Mouse (Mus musculus) left cerebral cortex, postnatal 10 days (tissue): Measurements from ENCODE around the gene Sorbs2. TPM values are rescaled to one million over a fixed set of nuclear protein-coding genes. Genes with fewer than 3 reads are reported as not detected.

ENCODE experiments used
- DNase-seq, 2 experiments: peaks; one replicate each; pipeline ENCODE4 v3.0.0; 2021 to 2022; ENCODE audit warnings: low spot score in 2 of 2, mixed read lengths in 1 of 2; ENCODE audit errors: extremely low spot score in 1 of 2
- intact Hi-C: fragments of 180-260 bp; cut with DNase I; formaldehyde crosslinking; loops from one replicate; pipeline ENCODE4 v1.15.1; 2025
- total RNA-seq, 2 experiments: library from RNA; stranded (reverse); gene quantifications; 2 replicates each; pipeline ENCODE4 v1.2.3; 2021

The Sorbs2 gene
- total RNA-seq, 2 experiments from 2014 or later = 188 to 191 TPM

DNA sequence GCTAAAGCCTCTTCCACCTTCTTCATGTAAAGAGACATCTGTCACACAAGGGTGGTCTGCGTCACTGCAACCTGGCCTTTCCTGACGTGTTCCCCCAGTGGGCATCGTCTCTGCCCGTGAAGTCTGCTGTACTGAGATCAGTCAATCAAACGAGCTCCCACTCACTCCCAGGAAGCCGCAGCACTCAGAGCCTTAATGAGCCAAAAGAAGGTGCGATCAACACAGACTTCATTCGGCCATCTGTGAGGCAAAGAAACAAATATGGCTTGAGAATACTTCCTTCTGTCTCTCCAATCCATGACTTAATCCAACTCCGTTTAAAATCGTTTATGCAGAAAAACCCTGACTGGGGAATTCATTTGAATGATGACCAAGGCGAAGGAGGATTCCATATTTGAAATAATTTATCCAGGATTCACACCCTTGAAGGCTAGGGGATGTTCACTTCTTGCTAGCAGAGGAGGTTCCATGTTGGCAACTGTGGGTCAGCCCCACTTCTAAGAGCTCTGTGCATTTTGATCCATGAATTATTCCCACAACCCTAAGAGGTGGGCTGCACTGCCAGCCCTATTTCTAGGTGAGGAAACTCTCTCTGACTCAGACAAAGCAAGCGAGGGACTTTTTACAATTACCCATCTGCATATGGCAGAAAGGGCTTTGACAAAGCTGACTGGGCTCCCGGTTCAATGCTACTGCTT is 207.9 kb downstream of the Sorbs2 start:
- DNase-seq = peak; percentile 38 to 75
- intact Hi-C loops = no loop called here

DNA sequence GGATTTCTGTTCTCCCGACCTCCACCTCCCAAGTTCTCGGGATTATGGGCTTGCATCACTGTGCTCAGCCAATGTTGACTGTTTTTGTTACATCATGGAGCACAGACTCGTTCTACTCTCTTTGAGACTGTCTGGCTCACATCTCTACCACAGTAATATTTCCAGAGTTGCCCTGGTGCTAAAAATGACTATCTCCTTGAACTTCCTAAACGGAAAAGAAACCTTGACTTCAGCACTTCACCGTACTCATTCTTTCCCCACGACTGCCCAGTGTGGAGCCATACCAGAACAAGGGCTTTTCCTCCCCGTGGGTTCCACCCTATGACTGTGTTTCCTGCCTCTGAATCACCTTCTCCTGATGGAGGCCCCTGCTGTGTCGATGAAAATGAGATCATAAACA is 212.2 kb downstream of the Sorbs2 start:
- intact Hi-C loops = no loop called here

DNA sequence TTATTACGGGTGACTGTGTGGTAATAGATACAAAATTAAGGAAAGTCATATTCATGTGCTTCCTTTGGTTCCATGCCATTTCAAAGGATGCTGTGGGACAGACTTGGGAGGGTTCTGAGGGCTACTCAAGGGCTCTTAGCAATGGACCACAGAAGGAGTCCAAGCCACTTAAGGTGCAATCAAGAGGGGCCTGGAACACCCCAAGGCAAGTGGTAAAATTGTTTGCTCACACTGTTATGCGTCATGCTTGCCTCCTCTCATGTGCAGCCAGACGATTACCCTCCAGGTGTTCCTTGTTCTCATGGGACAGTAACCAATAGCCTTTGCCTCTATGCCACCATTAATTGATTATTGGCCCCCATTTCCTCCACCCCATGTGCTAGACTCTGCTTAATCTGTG is 216.6 kb downstream of the Sorbs2 start:
- no peak for DNase-seq
- intact Hi-C loops = no loop called here

More for the DNA sequence above, 212.2 kb downstream of the Sorbs2 start:
- DNase-seq = peak in 1 of 2 experiments; percentile 48

DNA sequence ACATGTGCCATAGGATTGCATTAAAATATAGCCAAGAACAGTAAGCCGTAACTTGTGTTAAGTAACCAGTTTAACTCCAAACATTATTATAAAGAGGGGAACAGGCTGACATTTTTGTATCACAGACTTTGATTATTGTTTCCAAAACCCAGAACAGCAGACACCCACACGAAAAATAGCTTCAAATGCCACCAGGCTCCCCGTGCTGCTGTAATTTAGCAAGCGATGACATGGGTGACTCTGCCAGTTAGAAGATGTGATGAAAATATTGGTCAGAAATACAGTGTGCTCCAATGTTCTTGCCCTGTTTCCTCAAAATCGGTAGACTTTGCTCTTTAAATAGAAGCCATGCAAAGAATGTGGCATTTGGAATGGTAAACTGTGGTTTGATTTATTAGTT is 217.7 kb downstream of the Sorbs2 start:
- intact Hi-C loops = no loop called here
- DNase-seq = no peak

DNA sequence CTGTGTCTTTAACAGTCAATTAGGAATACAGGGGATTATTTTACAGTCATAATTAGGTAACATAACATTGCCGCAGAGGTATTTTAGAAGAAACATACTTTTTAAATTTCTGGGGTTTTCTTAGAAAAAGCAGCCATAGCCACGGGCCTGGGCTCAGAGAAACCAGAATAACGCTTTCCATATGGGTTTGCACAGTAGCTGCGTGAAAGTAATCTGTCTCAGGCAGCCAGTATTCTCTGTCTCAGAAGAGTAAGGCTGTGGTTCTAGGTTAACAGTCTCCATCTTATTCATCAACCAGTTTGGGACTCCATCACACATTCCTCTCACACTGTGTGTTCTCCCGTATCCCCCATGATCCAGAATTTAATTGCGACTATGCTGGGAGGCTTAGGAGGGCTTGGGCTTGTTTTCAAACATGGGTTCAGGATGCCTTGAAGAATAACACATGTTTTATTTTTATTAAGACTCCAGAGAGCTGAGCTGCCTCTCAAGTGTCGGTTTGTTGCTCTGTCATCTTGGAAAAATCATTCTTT is 222.3 kb downstream of the Sorbs2 start:
- intact Hi-C loops = no loop called here
- no peak for DNase-seq

DNA sequence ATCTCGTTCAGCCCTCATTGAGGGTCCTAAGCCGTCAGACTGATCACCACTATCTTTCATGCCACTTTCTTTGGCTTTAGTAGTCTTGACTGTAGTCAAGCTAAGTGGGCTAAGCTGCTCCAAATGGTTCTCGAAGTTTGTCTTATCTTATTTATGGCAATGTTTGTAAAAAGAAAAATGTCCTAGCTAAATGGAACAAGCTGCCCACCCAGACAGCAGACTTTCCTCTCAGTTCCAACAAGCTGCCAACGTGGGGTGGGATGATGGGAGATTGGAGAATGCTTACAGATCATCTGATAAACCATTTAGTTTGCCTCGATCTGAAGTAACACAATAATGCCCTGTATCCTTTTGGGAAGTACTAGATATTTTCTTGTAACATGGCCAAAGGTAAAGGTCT is 223.2 kb downstream of the Sorbs2 start:
- intact Hi-C loops = no loop called here
- DNase-seq = no peak

DNA sequence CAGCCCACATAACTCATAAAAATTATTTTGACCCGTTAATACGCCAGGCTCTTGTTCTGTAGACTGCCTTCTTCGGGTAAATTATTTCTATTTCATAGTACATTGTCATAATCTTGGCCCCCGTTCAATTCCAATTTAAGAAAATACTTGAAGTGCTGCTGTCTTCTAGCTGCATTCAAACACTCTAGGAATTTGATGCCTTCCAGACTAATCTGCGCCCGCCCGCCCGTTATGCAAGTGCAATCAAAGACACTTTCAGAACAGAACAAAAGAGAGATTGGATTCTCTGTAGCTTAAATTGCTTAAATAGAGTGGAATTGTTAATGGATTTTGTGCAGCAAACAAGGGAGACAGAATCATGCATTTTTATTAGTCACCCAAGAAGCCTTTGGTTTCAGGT is 226.5 kb downstream of the Sorbs2 start:
- intact Hi-C loops = no loop called here
- DNase-seq = no peak

DNA sequence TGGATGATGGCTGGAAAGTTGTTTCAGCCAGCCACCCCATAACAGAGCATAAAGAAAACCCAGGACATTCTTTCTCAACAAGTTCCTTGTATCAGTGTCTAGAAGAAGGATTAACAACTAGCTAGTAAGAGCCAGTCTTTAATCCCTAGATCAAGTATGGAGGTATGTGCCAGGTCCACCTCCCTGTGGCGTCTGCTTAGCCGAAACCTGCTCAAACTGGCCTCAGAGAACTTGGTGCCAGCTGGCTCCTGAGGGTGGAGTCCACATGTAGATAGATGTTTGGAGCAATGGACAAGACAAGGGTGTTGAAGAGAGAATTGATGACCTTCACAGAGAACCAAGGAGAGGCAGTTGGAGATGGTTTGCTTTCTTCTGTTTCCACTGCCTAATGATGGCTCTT is 229.7 kb downstream of the Sorbs2 start:
- DNase-seq = no peak
- intact Hi-C loops = no loop called here

DNA sequence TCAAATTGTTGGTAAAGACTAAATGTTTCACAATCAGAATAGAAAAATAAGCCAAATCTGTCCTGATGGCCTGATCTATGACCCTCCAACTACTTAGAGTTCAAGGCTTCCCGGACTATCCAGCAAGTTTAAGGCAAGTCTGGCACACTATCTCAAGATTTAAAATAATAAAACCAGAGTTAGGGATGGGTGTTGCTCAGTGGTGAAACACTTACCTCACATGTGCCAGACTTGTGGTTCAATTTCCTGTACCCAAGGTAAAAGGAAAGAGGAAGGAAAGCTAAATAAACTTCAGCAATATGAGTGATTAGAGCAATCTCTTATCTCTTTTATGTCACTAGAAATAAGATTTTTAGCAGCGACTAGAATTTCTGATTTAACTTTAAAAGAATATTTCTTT is 235.7 kb downstream of the Sorbs2 start:
- intact Hi-C loops = no loop called here
- DNase-seq = no peak

DNA sequence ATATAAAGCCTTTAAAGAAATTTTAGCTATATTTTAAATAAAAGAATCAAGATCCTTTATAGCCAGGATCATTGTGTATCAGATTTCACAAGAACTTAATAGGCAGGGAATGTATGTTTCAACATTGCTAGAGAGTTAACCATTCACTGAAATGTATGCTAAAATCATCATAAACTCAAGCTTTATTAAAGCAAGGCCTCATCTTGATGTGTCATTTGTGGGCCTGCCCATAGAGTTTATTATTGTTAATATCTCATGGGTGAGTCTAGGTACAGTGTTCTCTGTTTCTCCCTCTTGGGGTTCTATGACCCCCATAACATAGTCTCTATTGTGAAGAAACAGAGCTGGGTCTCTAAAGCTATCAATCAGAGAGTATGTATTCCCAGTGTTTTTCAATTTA is 236.2 kb downstream of the Sorbs2 start:
- intact Hi-C loops = no loop called here
- DNase-seq = no peak

DNA sequence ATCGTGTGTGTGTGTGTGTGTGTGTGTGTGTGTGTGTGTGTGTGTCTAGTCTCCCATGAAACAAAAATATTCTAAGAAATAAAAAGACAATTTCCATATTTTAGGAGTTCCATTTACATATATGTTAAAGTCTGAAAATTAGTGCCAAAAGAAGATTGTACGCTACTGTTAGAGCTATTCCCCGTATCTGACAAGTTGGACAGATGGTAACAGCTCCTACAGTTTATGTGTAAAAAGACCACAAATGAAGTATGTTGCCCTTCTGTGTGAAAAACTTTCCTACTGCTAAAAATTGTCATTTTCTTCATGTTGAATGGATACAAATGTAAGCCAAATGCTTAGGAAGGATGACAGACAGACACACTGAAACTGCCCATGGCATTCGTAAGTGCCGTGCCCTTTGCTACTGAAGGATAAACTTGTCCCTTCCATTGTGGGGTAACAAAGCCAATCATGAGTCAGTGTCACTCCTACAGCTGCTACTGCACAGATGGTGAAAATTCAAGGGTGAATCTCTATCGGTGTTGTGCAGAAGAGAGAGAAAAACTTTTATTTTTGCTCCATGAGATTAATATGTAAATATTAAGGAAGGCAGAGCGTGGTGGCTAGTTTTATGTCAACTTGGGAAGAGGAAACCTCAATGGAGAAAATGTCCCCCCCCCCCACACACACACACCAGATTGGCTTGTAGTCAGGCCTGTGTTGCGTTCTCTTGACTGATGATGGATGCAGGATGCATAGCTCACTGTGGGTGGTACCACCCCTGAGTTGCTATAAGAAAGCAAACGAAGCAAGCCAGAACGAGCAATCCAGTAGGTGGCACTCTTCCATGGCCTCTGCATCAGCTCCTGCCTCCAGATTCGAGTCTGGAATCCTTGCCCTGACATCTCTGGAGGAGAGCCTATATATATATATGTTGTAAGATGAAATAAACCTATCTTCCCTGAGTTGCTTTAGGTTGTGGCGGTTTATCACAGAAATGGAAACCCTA is 244.2 kb downstream of the Sorbs2 start:
- intact Hi-C loops = no loop called here
- no peak for DNase-seq

DNA sequence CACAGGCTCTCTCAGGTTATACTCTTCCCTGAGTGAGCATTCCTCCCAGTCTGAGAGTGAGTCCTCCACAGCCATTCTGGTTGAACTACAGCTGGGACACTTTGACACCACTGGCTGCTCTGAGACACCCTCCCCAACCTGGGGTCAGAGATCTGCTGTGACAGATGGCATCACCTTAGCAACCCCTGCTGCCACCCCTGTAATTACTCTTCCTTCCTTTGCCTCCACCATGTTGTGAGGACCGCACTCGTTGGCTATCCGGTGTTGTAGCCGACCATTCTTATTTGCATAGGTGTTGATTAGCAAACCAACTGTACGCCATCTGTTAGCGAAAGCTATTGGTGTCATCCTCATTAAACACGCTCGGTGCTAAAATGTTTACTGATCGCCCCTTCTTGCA is 247.9 kb downstream of the Sorbs2 start:
- intact Hi-C loops = no loop called here
- DNase-seq = no peak

DNA sequence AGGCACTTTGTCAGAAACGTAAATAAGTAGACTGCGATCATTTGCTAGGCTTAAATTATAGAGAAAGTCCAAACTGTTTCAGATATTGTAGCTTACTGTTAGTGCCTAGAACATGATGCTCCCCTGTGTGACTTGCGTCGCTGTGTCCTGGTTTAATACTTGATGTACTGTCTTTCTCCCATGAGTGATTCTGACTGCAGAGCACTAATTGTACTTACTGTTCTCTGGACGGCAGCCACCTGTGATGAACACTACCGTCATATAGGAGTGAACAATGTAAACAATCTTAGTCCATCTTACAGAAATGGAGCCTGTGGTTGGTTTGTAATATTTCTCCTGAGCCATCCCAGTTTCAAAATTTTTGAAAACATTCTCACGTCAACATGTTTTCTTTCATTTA is 248.4 kb downstream of the Sorbs2 start:
- intact Hi-C loops = no loop called here
- DNase-seq = no peak

DNA sequence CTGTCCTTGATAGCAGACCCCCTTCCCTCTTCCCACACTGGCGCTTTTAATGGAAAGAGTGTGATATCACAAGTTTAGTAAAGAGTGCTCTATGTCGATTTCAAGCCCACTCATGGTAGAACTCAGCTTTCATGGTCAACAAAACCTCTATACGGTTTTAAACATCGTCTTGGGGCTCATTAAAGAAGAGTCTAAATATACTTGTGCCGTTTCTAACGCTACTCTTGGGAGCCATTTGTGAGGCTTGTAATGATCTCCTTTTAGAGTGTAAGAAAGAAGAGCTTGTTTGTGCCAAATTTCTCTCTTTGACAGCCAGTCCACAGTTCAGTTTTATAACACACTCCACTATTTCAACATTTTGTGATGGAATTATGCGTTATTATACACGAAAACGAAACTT is 253.0 kb downstream of the Sorbs2 start:
- intact Hi-C loops = no loop called here
- no peak for DNase-seq

DNA sequence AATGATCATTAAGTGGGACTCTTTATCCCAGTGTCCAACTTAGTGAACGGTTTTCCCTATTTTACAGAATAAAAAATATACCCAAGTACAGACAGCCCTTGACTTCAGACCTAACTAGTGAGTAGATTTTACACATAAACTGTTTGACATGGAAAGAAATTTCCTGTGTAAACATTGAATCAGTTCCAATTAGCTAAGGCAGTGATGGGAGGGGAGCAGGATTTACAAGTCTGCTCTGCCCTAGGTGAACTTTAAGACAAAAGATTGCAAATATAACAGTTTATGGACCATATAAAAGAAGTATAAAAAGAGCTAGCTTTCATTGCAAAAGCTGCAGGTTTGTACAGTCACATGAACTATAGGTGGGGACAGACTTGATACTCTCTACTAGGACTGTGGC is 253.5 kb downstream of the Sorbs2 start:
- no peak for DNase-seq
- intact Hi-C loops = no loop called here

DNA sequence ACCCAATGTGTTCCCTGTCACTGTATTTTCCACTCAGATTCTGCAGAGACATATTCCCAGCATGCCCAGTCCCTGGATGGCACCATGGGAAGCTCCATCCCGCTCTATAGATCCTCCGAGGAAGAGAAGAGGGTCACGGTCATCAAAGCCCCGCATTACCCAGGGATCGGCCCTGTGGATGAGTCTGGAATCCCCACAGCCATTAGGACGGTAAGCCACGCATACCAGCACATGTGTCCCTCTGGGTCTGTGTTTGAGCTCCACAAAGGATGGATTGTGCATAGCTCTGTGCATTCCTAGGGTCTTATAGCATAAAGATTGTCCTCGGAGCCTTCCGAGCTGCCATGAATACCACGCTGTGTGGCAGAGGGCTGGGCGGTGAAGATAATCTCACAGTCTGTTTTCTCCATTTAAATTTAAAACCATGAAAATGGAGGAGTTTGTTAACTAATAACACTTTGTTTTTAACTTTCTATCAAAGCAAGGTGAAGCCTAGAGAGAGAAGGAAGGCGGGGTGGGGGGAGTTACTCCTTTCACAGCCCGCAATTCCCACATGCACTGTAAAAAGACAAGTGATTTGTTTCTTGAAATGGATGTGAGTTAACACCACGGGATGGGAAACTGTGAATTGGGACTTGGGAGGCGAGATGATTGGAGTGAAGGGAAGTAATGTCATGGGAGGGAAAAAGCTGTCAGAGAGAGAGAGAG is 255.5 kb downstream of the Sorbs2 start:
- no peak for DNase-seq
- intact Hi-C loops = no loop called here

DNA sequence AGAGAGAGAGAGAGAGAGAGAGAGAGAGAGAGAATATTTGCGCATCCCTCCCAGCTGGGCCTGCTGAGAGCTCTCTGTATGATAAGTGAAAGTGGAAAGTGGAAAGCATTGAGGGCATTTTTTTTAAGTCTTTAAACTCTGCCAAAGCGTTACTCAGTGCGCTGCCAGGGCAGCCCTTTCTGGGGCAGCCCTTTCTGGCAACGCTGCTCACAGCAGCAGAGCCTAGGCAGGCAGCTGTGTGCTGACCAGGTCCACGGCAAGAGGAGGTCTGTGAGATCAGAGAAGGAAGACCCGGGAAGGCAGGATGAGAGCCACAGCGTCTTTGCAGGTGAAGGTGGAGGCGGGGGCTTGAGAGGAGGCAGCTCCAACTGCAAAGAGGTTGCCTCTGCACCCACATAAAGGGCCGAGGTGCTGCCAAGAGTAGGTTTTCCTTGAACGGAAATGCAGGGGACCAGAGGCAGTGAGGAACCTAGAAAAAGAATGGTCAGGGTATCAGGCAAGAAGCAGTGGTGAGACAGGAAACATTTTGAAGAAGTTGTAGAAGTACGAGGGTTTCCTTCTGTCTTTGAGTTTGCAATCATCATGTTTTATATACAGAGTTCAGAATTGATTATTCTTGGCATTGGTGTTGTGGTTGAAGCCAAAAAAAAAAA is 256.2 kb downstream of the Sorbs2 start:
- intact Hi-C loops = no loop called here
- peak in 1 of 2 experiments; percentile 19 for DNase-seq

DNA sequence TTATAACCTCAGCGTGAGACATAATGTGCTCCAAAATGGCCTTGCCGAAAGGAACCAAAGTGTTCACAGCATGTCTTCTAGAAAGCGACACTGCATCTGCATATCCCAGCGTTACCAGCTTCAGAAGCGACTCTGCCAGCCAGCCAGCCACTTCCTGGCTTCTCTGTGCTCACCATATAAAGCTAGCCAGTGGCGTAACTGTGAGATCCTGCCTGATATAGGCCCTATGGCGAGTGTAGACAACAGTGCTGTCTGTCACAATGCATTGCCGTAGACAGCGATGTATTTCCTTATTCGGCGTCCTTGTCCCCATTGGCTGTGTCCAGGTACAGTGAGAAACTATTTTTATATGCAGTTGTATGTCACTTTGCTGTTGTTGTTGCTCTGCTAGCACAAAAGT is 258.6 kb downstream of the Sorbs2 start:
- intact Hi-C loops = no loop called here
- no peak for DNase-seq

DNA sequence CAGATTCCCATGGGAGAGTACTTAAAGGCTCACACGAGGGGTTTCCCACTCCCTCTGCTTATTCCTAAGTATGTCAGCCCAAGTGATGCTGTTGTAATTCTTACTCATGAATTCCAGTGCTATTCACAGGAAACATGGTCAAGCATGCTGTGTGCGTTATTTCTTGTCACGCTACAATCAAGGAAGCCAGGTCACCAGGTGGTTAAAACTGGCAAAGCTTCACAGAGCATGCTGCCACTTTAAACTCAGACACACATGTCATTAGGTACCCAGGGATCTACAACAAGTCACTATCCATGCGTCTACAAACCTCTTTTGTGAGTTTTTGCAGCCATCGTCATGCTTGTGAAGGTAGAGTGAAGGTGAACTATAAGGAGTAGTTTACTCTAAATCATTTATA is 267.3 kb downstream of the Sorbs2 start:
- no peak for DNase-seq
- intact Hi-C loops = no loop called here
